Mouse (Mus musculus) liver, postnatal 0 days (tissue): ENCODE data around the gene Pde5a. TPM values are rescaled to one million over a fixed set of nuclear protein-coding genes. Genes with fewer than 3 reads are reported as not detected.

Experiments
- ATAC-seq: fragments of 200-750 bp; cut with Nextera tagmentation; 2 replicates; pipeline ENCODE4 v1.8.0; 2017; ENCODE audit warnings: mild to moderate bottlenecking, moderate library complexity
- DNase-seq: peaks from one replicate; pipeline ENCODE4 v3.0.0-alpha.2; 2016
- H3K27ac ChIP-seq: fragments of 300-500 bp; sonication (generic); 2 replicates; pipeline ENCODE4 v1.5.1; 2014; ENCODE audit warnings: antibody characterized with exemption, moderate library complexity, mild to moderate bottlenecking, low read depth
- H3K27me3 ChIP-seq: fragments of 300-500 bp; sonication (generic); 2 replicates; pipeline ENCODE4 v1.6.1; 2014; ENCODE audit warnings: low read length, control low read depth, mixed read lengths; ENCODE audit not compliant: insufficient read depth
- H3K36me3 ChIP-seq: fragments of 300-500 bp; sonication (generic); replicated peaks from 2 replicates; pipeline ENCODE4 v1.6.1; 2014; ENCODE audit warnings: mild to moderate bottlenecking, control low read depth, low read length, moderate library complexity, mixed read lengths; ENCODE audit not compliant: insufficient read depth
- H3K4me1 ChIP-seq: fragments of 300-500 bp; sonication (generic); 2 replicates; pipeline ENCODE4 v1.6.1; 2014; ENCODE audit warnings: antibody characterized with exemption, mild to moderate bottlenecking, control low read depth; ENCODE audit not compliant: insufficient read depth
- H3K4me2 ChIP-seq: fragments of 300-500 bp; sonication (generic); 2 replicates; pipeline ENCODE4 v1.6.1; 2014; ENCODE audit warnings: low read depth, mild to moderate bottlenecking, low read length, moderate library complexity, mixed read lengths
- H3K4me3 ChIP-seq: fragments of 300-500 bp; sonication (generic); 2 replicates; pipeline ENCODE4 v1.5.1; 2014; ENCODE audit warnings: low read depth, low read length
- H3K9ac ChIP-seq: fragments of 300-500 bp; sonication (generic); replicated peaks from 2 replicates; pipeline ENCODE4 v1.6.1; 2014; ENCODE audit warnings: mild to moderate bottlenecking, moderate library complexity
- H3K9me3 ChIP-seq: fragments of 300-500 bp; sonication (generic); 2 replicates; pipeline ENCODE4 v1.6.1; 2016; ENCODE audit warnings: mild to moderate bottlenecking, control low read depth, low read length, mixed read lengths
- CTCF ChIP-seq: sonication (generic); IDR thresholded peaks from 2 replicates; pipeline ENCODE4 v1.5.1; 2016; ENCODE audit warnings: antibody characterized with exemption, low read depth
- EP300 ChIP-seq: IDR thresholded peaks from 2 replicates; pipeline ENCODE4 v1.6.1; 2016; ENCODE audit warnings: antibody characterized with exemption, low read depth, mild to moderate bottlenecking
- WGBS: fragments of 180-500 bp; shearing (Covaris S2); extraction: QIAGEN DNeasy Blood & Tissue Kit; methylation state at CpG from one replicate; pipeline ENCODE4 v1.1.7; 2014; ENCODE audit not compliant: insufficient replicate concordance; 5-methylcytosine and 5-hydroxymethylcytosine counted together
- polyA plus RNA-seq: library from polyadenylated mRNA; unstranded; fragments of >200 nt; fragmentation: Nextera tagmentation; extraction: Ambion mirVana; gene quantifications from 2 replicates; pipeline ENCODE4 v1.2.1, GENCODE M21; 2015

Gene Pde5a
- polyA plus RNA-seq, 1 experiment from 2014 or later: 1.5 TPM

GRCm38 (mm10) chr3:122877543-122877942 lies 148.8 kb downstream of the Pde5a start:
- Histone ChIP-seq H3K4me1 (no peaks in the 10 kb centered on the region), H3K9ac (no peak overlapping the region), H3K4me2 (no peak overlapping the region), H3K27ac (no peak overlapping the region), H3K36me3 (no peaks in the 10 kb centered on the region), H3K27me3 (no peaks in the 10 kb centered on the region), H3K4me3 (no peak overlapping the region), H3K9me3 (no peaks in the 10 kb centered on the region)
- WGBS: 73% methylated on average over 3 of the region's 3 CpGs
- ATAC-seq: no peak
- DNase-seq: no peak
- TF ChIP-seq CTCF: no peak
- TF ChIP-seq EP300: no peak

GRCm38 (mm10) chr3:122878705-122879315 lies 150.1 kb downstream of the Pde5a start:
- no peak for DNase-seq
- 76% methylated on average over 8 of the region's 8 CpGs for WGBS
- Histone ChIP-seq H3K4me2 (no peak overlapping the region), H3K36me3 (no peaks in the 10 kb centered on the region), H3K27me3 (no peaks in the 10 kb centered on the region), H3K4me1 (no peaks in the 10 kb centered on the region), H3K4me3 (no peak overlapping the region), H3K27ac (no peak overlapping the region), H3K9me3 (no peaks in the 10 kb centered on the region), H3K9ac (no peak overlapping the region)
- TF ChIP-seq EP300 (no peak), CTCF (no peak)
- ATAC-seq: no peak

- Histone ChIP-seq H3K27ac (peak overlapping the region; percentile 44; the same call in 1 of the 2 replicates), H3K27me3 (no peaks in the 10 kb centered on the region), H3K4me2 (no peak overlapping the region), H3K9me3 (no peaks in the 10 kb centered on the region), H3K9ac (no peak overlapping the region), H3K4me1 (no peaks in the 10 kb centered on the region; the same call in 1 of the 2 replicates), H3K36me3 (no peaks in the 10 kb centered on the region), H3K4me3 (no peak overlapping the region)
- WGBS: 58% methylated on average over 4 of the region's 4 CpGs
- ATAC-seq: no peak
- TF ChIP-seq EP300 (no peak), CTCF (no peak)
- DNase-seq: no peak
These were observed 159.0 kb downstream of the Pde5a start for GRCm38 (mm10) chr3:122887505-122888301.

- peak overlapping the region; percentile 44; the same call in 1 of the 2 replicates for H3K27ac ChIP-seq
- no peak overlapping the region for H3K9ac ChIP-seq
- H3K9me3 ChIP-seq: no peaks in the 10 kb centered on the region
- ATAC-seq: peak; percentile 51; the same call in 1 of the 2 replicates
- no peak for DNase-seq
- 60% methylated on average over 5 of the region's 5 CpGs for WGBS
- H3K27me3 ChIP-seq: no peaks in the 10 kb centered on the region
- no peaks in the 10 kb centered on the region; the same call in 1 of the 2 replicates for H3K4me1 ChIP-seq
- H3K36me3 ChIP-seq: no peaks in the 10 kb centered on the region
- no peak overlapping the region for H3K4me3 ChIP-seq
- no peak overlapping the region for H3K4me2 ChIP-seq
- TF ChIP-seq CTCF (no peak), EP300 (no peak)
These were observed 159.6 kb downstream of the Pde5a start for GRCm38 (mm10) chr3:122888371-122888819.

- DNase-seq (no peak), ATAC-seq (peak; percentile 41)
- H3K4me2 ChIP-seq: no peak within 1 kb of the TSS
- no peaks in the 10 kb centered on the region for H3K9me3 ChIP-seq
- H3K4me1 ChIP-seq: no peaks in the 10 kb centered on the region
- TF ChIP-seq EP300: no peak
- no peak for TF ChIP-seq CTCF
- peak within 1 kb of the TSS; percentile 86 for H3K27ac ChIP-seq
- H3K27me3 ChIP-seq: no peaks in the 10 kb centered on the region
- no peak within 1 kb of the TSS for H3K4me3 ChIP-seq
- H3K36me3 ChIP-seq: no peaks in the 10 kb centered on the region
- WGBS: 78% methylated on average over 3 of the region's 3 CpGs
- H3K9ac ChIP-seq: no peak within 1 kb of the TSS
These were observed 166.0 kb downstream of the Pde5a start, which contains the start of gene Fabp2 for GRCm38 (mm10) chr3:122894772-122895171. Gene Fabp2, plus strand, starts transcription at chr3:122895072.

- Histone ChIP-seq H3K9ac (no peak overlapping the region), H3K9me3 (no peaks in the 10 kb centered on the region), H3K27ac (peak overlapping the region; percentile 86), H3K36me3 (no peaks in the 10 kb centered on the region), H3K4me2 (no peak overlapping the region), H3K27me3 (no peaks in the 10 kb centered on the region), H3K4me1 (no peaks in the 10 kb centered on the region), H3K4me3 (no peak overlapping the region)
- DNase-seq: peak; percentile 18
- ATAC-seq: peak; percentile 93
- WGBS: 59% methylated on average over 11 of the region's 11 CpGs
- TF ChIP-seq EP300: peak; percentile 31; the same call in 1 of the 2 replicates
- no peak for TF ChIP-seq CTCF
These were observed 166.5 kb downstream of the Pde5a start for GRCm38 (mm10) chr3:122895189-122895731.
